Mouse (Mus musculus) liver, adult 10 weeks (tissue): Measurements from ENCODE around the gene Cdh18. TPM values are rescaled to one million over a fixed set of nuclear protein-coding genes. Genes with fewer than 3 reads are reported as not detected.

Experiments used
- polyA plus RNA-seq: library from polyadenylated mRNA; stranded (reverse); fragments of 350-450 nt; fragmentation: Illumina TruSeq; extraction: RNeasy Lipid Tissue Mini Kit (QIAGEN cat#74804); gene quantifications from one replicate; pipeline ENCODE4 v1.2.3, GENCODE M21; 2014; ENCODE audit warnings: low read depth, low replicate concordance

Cdh18 gene
- polyA plus RNA-seq = 0.19 TPM

GRCm38 (mm10) chr15:22548711-22549271, at the start of gene Cdh18:
Gene Cdh18 (plus strand): TSS chr15:22549022.

